Mouse (Mus musculus): Measurements from ENCODE around the gene Nav1.

The Nav1 gene

GRCm38 (mm10) chr1:135617344-135617743, 10.2 kb upstream of the Nav1 start:
- DNase-seq (ENCODE audit: low read depth, low spot score): no peak

GRCm38 (mm10) chr1:135615715-135616641, 8.9 kb upstream of the Nav1 start:
- DNase-seq (ENCODE audit: low read depth, low spot score): peak; percentile 43

- peak; percentile 59 for DNase-seq (ENCODE audit: low read depth, low spot score)
Measured at GRCm38 (mm10) chr1:135609621-135610020, 2.5 kb upstream of the Nav1 start.

GRCm38 (mm10) chr1:135606355-135607015, 610 bp downstream of the Nav1 start:
- no peak for DNase-seq (ENCODE audit: low read depth, low spot score)

GRCm38 (mm10) chr1:135605530-135605929, 1.6 kb downstream of the Nav1 start:
- DNase-seq (ENCODE audit: low read depth, low spot score): peak; percentile 84

GRCm38 (mm10) chr1:135604361-135605052, 2.6 kb downstream of the Nav1 start:
- no peak for DNase-seq (ENCODE audit: low read depth, low spot score)

DNA sequence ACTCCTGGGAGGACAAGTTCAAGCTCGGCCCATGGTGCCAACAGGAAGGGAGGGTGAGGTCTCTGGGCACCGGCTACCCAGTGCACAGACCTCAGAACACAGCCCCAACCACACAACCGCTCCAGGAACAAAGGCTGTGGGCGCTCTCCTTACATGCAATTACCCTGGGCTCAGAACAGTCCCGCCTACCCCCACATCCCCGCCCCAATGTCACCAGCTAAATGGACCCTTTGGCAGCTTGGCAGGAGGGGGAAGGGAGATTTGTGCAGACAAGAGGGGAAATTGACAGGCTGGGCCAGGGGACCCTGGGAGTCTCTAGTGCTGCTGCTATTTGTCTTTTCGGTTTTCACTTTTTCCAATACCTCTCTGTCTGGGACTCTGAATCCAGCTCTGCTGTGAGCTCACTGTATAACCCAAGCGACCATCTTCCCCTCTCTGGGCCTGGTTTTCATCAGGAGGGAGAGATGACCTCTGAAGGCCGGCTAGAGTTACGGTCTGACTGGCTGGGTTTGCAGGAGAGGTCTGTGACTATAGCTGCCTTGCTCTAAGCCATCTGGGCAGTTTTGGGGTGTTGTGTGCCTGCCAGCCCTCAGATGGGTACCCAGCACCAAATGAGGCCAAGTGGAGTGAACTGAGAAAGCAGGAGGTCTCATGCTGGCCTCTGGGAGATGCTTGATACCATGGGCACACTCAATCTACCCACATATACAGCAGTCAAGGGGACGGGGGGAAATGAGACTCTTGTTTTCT, 3.8 kb downstream of the Nav1 start:
- no peak for DNase-seq (ENCODE audit: low read depth, low spot score)

DNA sequence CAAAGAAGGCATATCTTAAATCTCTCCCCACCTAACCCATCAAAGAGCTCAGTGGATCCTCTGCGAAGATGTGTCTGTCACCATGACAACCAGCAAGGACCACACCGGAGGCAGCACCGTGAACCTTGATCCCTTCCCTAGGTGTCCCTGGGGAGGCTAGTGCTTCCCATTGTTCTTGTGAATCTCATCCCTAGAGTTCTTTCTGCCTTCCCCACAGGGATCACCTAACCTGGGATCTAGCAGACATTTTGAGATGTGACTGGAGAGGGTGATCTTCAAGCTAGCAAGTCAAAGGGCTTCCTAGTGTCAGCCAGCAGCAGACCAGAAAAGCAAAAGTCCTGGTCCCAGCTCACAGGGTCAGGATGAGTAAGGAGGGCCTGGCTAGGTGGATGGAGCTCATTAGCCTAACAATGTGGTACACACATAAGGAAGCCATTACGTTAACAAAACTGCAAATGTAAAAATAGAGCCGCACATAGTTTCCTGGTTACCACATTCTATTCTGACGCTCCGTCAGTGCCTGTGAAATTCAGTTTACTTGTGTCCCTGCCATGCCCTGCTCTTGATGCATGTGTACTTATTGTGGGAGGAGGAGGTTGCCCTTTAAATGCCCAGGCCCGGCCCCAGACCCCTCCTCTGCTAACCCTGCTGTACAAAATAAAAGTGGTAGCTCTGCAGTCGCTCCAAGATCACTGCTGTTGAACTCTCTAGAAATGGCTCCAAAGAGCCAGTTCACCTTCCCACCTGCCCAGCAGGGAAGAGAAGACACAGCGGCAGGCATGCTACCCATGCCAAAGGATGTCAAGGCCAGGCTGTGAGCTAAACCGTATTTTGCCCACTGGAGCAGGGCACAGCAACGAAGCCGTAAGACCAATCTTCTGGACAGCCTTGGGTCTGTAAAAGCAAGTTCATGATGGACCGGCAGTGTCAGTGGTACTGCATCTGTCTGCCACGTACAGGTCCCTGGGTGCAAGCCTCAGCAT, 6.8 kb downstream of the Nav1 start:
- no peak for DNase-seq (ENCODE audit: low read depth, low spot score)

DNA sequence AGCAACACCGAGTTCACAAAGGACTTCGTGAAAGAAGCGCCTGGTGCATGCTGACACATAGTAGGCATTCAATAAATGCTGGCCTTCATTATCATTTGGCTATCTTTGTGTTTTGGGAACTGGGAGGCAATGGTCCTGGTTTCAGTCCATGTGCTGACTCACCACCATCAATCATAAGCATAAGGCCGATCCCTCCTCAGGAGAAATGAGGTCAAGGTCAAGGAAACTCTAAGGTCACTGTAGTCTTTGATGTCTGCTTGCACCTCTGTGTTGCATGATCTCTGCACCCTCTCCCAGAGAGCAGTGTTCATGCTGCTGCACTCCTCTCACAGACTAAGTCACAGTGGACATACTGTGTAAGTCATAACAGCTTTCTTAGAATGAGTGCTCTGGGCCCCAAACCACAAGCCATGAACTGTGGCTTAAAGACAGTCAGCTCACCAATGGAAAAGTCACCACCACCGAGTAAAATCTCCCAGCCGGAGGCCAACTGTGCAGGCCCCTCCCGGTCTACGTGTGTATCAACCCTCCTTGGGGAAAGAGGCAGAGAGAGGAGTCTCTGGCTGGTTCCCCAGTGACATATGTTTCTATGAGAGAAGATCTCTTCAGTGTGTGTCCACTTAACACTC, 8.7 kb downstream of the Nav1 start:
- peak; percentile 35 for DNase-seq (ENCODE audit: low read depth, low spot score)

DNA sequence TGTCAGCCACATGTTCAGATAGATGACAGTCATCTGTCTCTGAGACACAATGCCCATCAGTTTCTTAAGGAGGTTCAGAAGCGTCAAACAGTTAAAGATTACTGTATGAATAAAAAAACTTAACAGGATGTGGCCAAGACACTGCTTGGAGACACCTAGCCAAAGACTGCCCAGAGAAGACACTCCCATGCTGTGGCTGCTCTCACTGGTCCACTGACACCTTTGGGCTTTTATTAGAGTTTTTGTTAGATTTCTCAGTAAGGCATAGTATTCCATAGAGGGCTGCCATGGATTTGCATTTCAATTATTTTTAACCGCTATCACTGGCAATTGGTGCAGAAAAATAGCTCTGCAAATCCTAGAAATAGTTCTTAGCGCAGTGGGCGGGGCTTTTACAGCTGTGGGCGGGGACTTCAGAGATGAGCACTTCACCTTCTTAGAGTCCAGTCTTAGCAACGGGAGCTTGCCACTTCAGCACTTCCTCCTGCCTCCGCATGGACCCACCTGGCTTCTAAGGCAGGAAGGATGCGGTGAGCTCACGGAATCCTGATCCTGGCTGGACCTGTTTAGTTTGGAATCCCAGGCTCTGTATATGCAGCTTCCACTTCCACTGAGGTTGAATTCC, 12.7 kb downstream of the Nav1 start:
- peak; percentile 60 for DNase-seq (ENCODE audit: low read depth, low spot score)

DNA sequence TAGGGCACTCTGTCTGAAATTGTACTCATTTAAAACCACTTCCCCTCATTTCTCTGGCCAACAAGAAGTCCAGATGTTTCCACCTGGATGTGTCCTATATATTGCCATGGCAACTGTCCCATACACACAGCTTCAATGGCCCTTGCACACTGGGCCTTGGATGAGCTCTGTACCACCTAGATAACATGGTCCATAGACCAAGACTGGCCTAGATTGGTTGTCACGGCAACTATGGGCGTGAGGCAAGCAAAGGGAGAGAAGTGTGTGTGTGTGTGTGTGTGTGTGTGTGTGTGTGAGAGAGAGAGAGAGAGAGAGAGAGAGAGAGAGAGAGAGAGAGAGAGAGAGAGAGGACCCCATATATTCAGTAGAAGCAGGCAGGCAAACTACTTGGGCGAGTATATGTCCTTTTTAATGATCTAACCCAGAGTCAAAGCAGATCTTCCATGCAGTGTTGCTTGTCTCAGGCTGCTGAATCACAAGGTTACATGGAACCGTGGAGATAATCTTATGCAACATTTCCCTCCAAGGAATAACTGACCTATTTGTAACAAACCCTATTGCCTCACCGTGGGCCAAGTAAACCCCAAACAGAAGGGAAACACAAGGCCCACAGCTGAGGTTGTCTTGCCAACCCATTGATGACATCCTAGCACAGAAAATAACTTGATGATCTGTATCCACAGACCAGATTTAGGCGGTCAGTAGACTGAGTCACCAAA, 13.4 kb downstream of the Nav1 start:
- DNase-seq (ENCODE audit: low read depth, low spot score): peak; percentile 80

- peak; percentile 31 for DNase-seq (ENCODE audit: low read depth, low spot score)
Measured at GRCm38 (mm10) chr1:135590776-135591175, 16.3 kb downstream of the Nav1 start.

GRCm38 (mm10) chr1:135588973-135589372, 18.1 kb downstream of the Nav1 start:
- no peak for DNase-seq (ENCODE audit: low read depth, low spot score)

DNA sequence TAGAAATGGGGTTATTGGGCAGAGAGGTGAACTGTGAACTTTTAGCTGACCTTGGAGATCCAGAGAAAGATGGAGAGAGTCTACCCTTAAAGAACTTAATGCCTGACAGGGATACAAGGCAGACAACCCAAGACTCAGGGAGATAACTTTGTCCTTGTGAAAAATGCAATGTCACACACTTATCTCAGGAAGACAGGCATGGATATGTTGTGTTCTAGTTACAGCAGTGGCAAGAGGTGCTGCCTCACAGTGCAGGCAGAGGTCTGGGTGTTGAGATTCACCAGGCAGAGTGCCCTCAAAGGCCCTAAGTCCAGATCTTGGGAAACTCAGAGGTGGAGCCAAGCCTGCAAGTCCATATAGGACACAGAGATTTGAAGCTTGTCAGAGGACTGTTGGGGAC, 20.2 kb downstream of the Nav1 start:
- DNase-seq (ENCODE audit: low read depth, low spot score): no peak

DNA sequence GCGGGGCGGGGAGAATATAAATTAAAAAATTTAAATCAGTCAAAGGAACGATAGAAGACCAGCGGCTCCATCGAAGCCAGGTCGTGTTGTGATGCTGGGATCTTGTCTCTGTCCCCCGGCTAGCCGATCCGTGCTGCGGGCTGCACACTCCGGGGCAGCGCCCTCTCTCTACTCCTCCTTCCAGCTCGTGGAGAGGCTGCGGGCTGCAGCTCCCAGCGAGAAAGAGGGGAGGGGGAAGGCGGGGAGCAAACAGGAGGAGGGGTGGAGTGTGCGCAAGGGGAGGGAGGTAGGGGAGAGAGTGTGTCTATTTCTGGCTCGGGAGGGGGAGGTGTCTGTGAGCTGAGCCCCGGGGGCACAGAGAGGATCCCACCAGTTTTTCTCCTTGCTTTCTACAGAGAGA, 21.5 kb downstream of the Nav1 start:
- no peak for DNase-seq (ENCODE audit: low read depth, low spot score)

- no peak for DNase-seq (ENCODE audit: low read depth, low spot score)
Measured at GRCm38 (mm10) chr1:135584587-135585541, 22.2 kb downstream of the Nav1 start.

GRCm38 (mm10) chr1:135583678-135584515, 23.2 kb downstream of the Nav1 start:
- DNase-seq (ENCODE audit: low read depth, low spot score): no peak
